Mouse (Mus musculus) heart, adult 2 months (tissue): ENCODE data around the gene Spi1. TPM values are rescaled to one million over a fixed set of nuclear protein-coding genes. Genes with fewer than 3 reads are reported as not detected.

ENCODE experiments used
- DNase-seq, 2 experiments: peaks; one replicate each; pipeline ENCODE4 v3.0.0; 2021
- H3K27ac ChIP-seq: fragments of 200-600 bp; 2 replicates; pipeline ENCODE4 v1.8.1; 2022
- H3K27me3 ChIP-seq: fragments of 200-500 bp; 2 replicates; pipeline ENCODE4 v1.6.1; 2012; ENCODE audit warnings: mild to moderate bottlenecking, low read length, inconsistent platforms, mixed read lengths; ENCODE audit not compliant: control insufficient read depth, insufficient read depth
- H3K36me3 ChIP-seq: fragments of 200-500 bp; 2 replicates; pipeline ENCODE4 v1.6.1; 2012; ENCODE audit warnings: low read length, inconsistent platforms; ENCODE audit not compliant: control insufficient read depth, insufficient read depth
- H3K4me1 ChIP-seq: fragments of 200-500 bp; 2 replicates; pipeline ENCODE4 v1.6.1; 2011; ENCODE audit warnings: low read length; ENCODE audit not compliant: control insufficient read depth, insufficient read depth
- H3K4me3 ChIP-seq: fragments of 200-600 bp; 2 replicates; pipeline ENCODE4 v1.8.1; 2022
- H3K79me2 ChIP-seq: fragments of 200-500 bp; replicated peaks from 2 replicates; pipeline ENCODE4 v1.6.1; 2012; ENCODE audit warnings: mild to moderate bottlenecking, inconsistent platforms, low read length, moderate library complexity, mixed read lengths; ENCODE audit not compliant: control insufficient read depth, insufficient read depth
- H3K9ac ChIP-seq: fragments of 200-500 bp; 2 replicates; pipeline ENCODE4 v1.6.1; 2012; ENCODE audit warnings: low read depth, mild to moderate bottlenecking, control low read depth, inconsistent platforms, low read length, mixed read lengths
- CTCF ChIP-seq: fragments of 200-600 bp; IDR thresholded peaks from 2 replicates; pipeline ENCODE4 v1.8.1; 2022; ENCODE audit warnings: antibody characterized with exemption, mild to moderate bottlenecking, moderate library complexity
- EP300 ChIP-seq: fragments of 200-500 bp; IDR thresholded peaks from 2 replicates; pipeline ENCODE4 v1.6.1; 2011; ENCODE audit warnings: low read depth, low read length, control low read depth; ENCODE audit not compliant: insufficient read depth
- POLR2A ChIP-seq: fragments of 200-500 bp; IDR thresholded peaks from 2 replicates; pipeline ENCODE4 v1.6.1; 2011; ENCODE audit warnings: mild to moderate bottlenecking, low read depth, low read length, control low read depth; ENCODE audit not compliant: insufficient read depth
- WGBS: fragments of 180-500 bp; shearing (Covaris S2); methylation state at CpG from one replicate; pipeline ENCODE4 v1.1.7; 2018; 5-methylcytosine and 5-hydroxymethylcytosine counted together
- intact Hi-C: fragments of 180-260 bp; cut with DNase I; formaldehyde crosslinking; loops from one replicate; pipeline ENCODE4 v1.15.1; 2025
- polyA plus RNA-seq: library from polyadenylated mRNA; depleted of rRNA; stranded (reverse); fragments of >200 nt; gene quantifications from 2 replicates; pipeline ENCODE4 v1.2.3, GENCODE M21; 2012
- total RNA-seq, 2 experiments: library from RNA; stranded (reverse); gene quantifications; 2 replicates each; pipeline ENCODE4 v1.2.3; 2021

Spi1 gene
- total and polyA plus RNA-seq, 3 experiments = 3.7 to 17.2 (median 6.2) TPM

- Histone ChIP-seq H3K4me1 (no peaks in the 10 kb centered on the region; the same call in 1 of the 2 replicates), H3K9ac (no peak overlapping the region), H3K79me2 (no peaks in the 10 kb centered on the region), H3K4me3 (no peak overlapping the region), H3K36me3 (no peaks in the 10 kb centered on the region), H3K27me3 (no peaks in the 10 kb centered on the region), H3K27ac (no peak overlapping the region)
- intact Hi-C loops = no loop called here
- no peak for DNase-seq
- 60% methylated on average over 10 of the region's 10 CpGs for WGBS
- no peak for TF ChIP-seq POLR2A
- TF ChIP-seq EP300 = no peak
- no peak for TF ChIP-seq CTCF
These were observed 31.1 kb downstream of the Spi1 start for GRCm38 (mm10) chr2:91113334-91113733.

GRCm38 (mm10) chr2:91113852-91114251 lies 31.7 kb downstream of the Spi1 start:
- no peak for TF ChIP-seq CTCF
- no peak for TF ChIP-seq POLR2A
- no peak for TF ChIP-seq EP300
- DNase-seq = no peak
- Histone ChIP-seq H3K36me3 (no peaks in the 10 kb centered on the region), H3K79me2 (no peaks in the 10 kb centered on the region), H3K27ac (no peak overlapping the region), H3K27me3 (no peaks in the 10 kb centered on the region), H3K4me1 (no peaks in the 10 kb centered on the region; the same call in 1 of the 2 replicates), H3K9ac (no peak overlapping the region), H3K4me3 (no peak overlapping the region)
- WGBS = 76% methylated on average over 6 of the region's 6 CpGs
- intact Hi-C loops = loop anchor here (2.0 kb wide), 1 partner anchor 367 kb away; no protein-coding TSS in a partner anchor

DNA sequence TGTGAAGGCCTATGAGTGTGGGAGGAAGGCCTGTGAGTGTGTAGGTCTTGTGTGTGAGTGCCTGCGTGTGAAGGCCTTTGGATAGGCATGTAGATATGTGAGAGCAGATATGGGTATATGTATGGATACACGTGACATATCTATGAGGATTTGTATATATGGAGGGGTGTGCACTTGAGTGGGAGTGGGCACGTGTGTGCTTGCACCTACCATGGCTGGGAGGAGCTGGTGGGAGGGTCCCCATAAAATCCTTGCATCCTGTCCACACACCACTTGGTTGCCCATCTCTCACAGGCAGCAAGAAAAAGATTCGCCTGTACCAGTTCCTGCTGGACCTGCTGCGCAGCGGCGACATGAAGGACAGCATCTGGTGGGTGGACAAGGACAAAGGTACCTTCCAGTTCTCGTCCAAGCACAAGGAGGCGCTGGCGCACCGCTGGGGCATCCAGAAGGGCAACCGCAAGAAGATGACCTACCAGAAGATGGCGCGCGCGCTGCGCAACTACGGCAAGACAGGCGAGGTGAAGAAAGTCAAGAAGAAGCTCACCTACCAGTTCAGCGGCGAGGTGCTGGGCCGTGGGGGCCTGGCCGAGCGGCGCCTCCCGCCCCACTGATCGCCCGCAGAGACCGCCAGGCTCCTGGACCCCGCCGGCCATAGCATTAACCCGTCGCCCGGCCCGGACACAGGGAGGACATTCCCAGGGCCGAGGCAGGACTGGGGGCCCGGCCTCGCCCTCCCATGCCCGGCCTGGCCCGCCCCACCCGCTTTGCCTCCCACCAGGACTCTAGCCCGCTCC lies 32.8 kb downstream of the Spi1 start:
- DNase-seq = peak; percentile 93 to 96
- Histone ChIP-seq H3K79me2 (no peaks in the 10 kb centered on the region), H3K4me3 (peak overlapping the region; percentile 45), H3K36me3 (no peaks in the 10 kb centered on the region), H3K27ac (peak overlapping the region; percentile 75), H3K4me1 (no peaks in the 10 kb centered on the region; the same call in 1 of the 2 replicates), H3K9ac (peak overlapping the region; percentile 72), H3K27me3 (no peaks in the 10 kb centered on the region)
- 11% methylated on average over 42 of the region's 42 CpGs for WGBS
- no peak; the same call in 1 of the 2 replicates for TF ChIP-seq CTCF
- peak; percentile 99 for TF ChIP-seq EP300
- TF ChIP-seq POLR2A = peak; percentile 34; the same call in 1 of the 2 replicates
- intact Hi-C loops = loop anchor here (1.0 to 5.0 kb wide), 6 partner anchors 79 to 366 kb away; partner anchors contain the start of gene Pacsin3

- 34% methylated on average over 12 of the region's 12 CpGs for WGBS
These were observed 33.4 kb downstream of the Spi1 start for GRCm38 (mm10) chr2:91115578-91115970.

DNA sequence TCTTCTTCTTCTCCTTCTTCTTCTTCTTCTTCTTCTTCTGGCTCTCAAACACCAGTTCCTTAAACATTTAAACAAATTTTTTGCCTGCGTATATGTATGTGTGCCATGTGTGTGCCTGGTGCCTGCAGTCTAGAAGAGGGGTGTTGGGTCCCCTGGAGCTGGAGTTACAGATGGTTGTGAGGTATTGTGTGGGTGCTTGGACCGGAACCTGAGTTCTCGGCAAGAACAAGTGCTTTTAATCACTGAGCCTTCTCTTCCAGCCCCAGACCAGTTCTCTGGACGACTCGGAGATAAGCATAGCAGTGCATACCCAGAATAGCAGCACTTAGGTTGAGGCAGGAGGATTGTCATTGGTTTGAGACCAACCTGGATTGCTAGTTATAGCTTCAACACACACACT lies 34.7 kb downstream of the Spi1 start:
- intact Hi-C loops = loop anchor here (5.0 kb wide), 3 partner anchors 105 to 160 kb away; partner anchors contain the start of gene Pacsin3
- Histone ChIP-seq H3K9ac (no peak overlapping the region), H3K36me3 (no peaks in the 10 kb centered on the region), H3K27ac (peak overlapping the region; percentile 94; the same call in 1 of the 2 replicates), H3K4me1 (no peaks in the 10 kb centered on the region; the same call in 1 of the 2 replicates), H3K4me3 (no peak overlapping the region), H3K79me2 (no peaks in the 10 kb centered on the region), H3K27me3 (no peaks in the 10 kb centered on the region)
- DNase-seq = no peak
- TF ChIP-seq POLR2A (no peak), CTCF (no peak), EP300 (no peak)
- WGBS = 53% methylated on average over 5 of the region's 5 CpGs

More at GRCm38 (mm10) chr2:91115578-91115970, 33.4 kb downstream of the Spi1 start:
- Histone ChIP-seq H3K27ac (peak overlapping the region; percentile 75), H3K79me2 (no peaks in the 10 kb centered on the region), H3K4me1 (no peaks in the 10 kb centered on the region; the same call in 1 of the 2 replicates), H3K36me3 (no peaks in the 10 kb centered on the region), H3K27me3 (no peaks in the 10 kb centered on the region), H3K4me3 (peak overlapping the region; percentile 45), H3K9ac (peak overlapping the region; percentile 72)
- no peak for DNase-seq
- intact Hi-C loops = loop anchor here (1.0 to 5.0 kb wide), 6 partner anchors 79 to 365 kb away; partner anchors contain the start of gene Pacsin3
- TF ChIP-seq POLR2A (no peak), CTCF (no peak), EP300 (no peak)
